Mouse (Mus musculus): ENCODE results near the gene Iqschfp.

Iqschfp gene

GRCm38 (mm10) chr3:68623036-68623435 lies 731.0 kb downstream of the Iqschfp start:
- H3K27me3 ChIP-seq (ENCODE audit: control insufficient read depth, insufficient read depth, low read length, poor library complexity, severe bottlenecking) = no peaks in the 10 kb centered on the region
- no peaks in the 10 kb centered on the region for H3K36me3 ChIP-seq (ENCODE audit: control insufficient read depth, insufficient read depth, low read length, poor library complexity, severe bottlenecking)
- no peak for DNase-seq (ENCODE audit: low read depth, low spot score)

DNA sequence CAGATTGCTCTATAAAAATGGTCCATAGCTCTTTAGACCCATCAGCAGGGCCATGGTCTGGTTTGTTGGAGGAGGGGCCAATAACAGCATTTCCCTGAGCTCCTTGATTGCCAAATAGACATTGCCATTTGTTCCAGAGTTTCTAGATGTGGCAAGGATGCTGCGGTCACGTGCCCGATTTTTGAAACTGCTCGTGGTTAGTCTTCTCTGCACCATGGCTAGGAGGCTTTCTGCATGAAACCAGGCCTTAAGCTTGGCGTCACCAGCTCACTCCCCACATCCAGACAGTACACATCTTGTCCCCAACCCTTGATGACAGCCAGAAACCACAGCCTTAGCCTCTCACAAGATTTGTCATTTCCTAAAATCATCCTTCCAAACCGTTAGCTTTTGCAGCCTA lies 732.4 kb downstream of the Iqschfp start:
- Histone ChIP-seq H3K36me3 (ENCODE audit: control insufficient read depth, insufficient read depth, low read length, poor library complexity, severe bottlenecking) (no peaks in the 10 kb centered on the region), H3K27me3 (ENCODE audit: control insufficient read depth, insufficient read depth, low read length, poor library complexity, severe bottlenecking) (no peaks in the 10 kb centered on the region)
- no peak for DNase-seq (ENCODE audit: low read depth, low spot score)

GRCm38 (mm10) chr3:68630261-68630660 lies 738.2 kb downstream of the Iqschfp start:
- H3K27me3 ChIP-seq (ENCODE audit: control insufficient read depth, insufficient read depth, low read length, poor library complexity, severe bottlenecking) = no peaks in the 10 kb centered on the region
- H3K36me3 ChIP-seq (ENCODE audit: control insufficient read depth, insufficient read depth, low read length, poor library complexity, severe bottlenecking) = no peaks in the 10 kb centered on the region
- DNase-seq (ENCODE audit: low read depth, low spot score) = no peak

GRCm38 (mm10) chr3:68630821-68631220 lies 738.8 kb downstream of the Iqschfp start:
- H3K36me3 ChIP-seq (ENCODE audit: control insufficient read depth, insufficient read depth, low read length, poor library complexity, severe bottlenecking) = no peaks in the 10 kb centered on the region
- DNase-seq (ENCODE audit: low read depth, low spot score) = no peak
- H3K27me3 ChIP-seq (ENCODE audit: control insufficient read depth, insufficient read depth, low read length, poor library complexity, severe bottlenecking) = no peaks in the 10 kb centered on the region

GRCm38 (mm10) chr3:68632714-68633113 lies 740.7 kb downstream of the Iqschfp start:
- Histone ChIP-seq H3K27me3 (ENCODE audit: control insufficient read depth, insufficient read depth, low read length, poor library complexity, severe bottlenecking) (no peaks in the 10 kb centered on the region), H3K36me3 (ENCODE audit: control insufficient read depth, insufficient read depth, low read length, poor library complexity, severe bottlenecking) (no peaks in the 10 kb centered on the region)
- DNase-seq (ENCODE audit: low read depth, low spot score) = no peak

GRCm38 (mm10) chr3:68633577-68633976 lies 741.5 kb downstream of the Iqschfp start:
- no peaks in the 10 kb centered on the region for H3K27me3 ChIP-seq (ENCODE audit: control insufficient read depth, insufficient read depth, low read length, poor library complexity, severe bottlenecking)
- peak; percentile 57 for DNase-seq (ENCODE audit: low read depth, low spot score)
- no peaks in the 10 kb centered on the region for H3K36me3 ChIP-seq (ENCODE audit: control insufficient read depth, insufficient read depth, low read length, poor library complexity, severe bottlenecking)

DNA sequence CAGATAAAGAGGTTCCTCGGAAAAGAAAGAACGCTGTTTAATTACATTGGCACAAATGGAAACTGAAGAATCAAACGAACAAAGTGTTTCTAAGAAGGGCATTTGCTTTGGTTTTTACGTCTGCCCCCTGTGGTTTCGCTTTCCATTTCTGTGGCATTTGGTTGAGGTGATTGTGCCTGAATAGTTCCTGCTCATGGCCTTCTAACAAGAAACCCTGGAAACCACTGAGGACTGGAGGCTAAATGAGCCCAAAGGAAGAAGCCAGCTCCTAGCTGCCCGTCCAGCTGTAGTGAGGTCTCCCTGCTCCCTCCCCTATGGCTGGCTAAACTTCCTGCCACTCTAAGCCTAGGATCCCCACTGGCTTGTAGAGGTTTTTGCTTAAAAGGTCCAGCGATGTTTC lies 745.9 kb downstream of the Iqschfp start:
- DNase-seq (ENCODE audit: low read depth, low spot score) = peak; percentile 58
- no peaks in the 10 kb centered on the region for H3K27me3 ChIP-seq (ENCODE audit: control insufficient read depth, insufficient read depth, low read length, poor library complexity, severe bottlenecking)
- no peaks in the 10 kb centered on the region for H3K36me3 ChIP-seq (ENCODE audit: control insufficient read depth, insufficient read depth, low read length, poor library complexity, severe bottlenecking)

GRCm38 (mm10) chr3:68638703-68639102 lies 746.7 kb downstream of the Iqschfp start:
- H3K27me3 ChIP-seq (ENCODE audit: control insufficient read depth, insufficient read depth, low read length, poor library complexity, severe bottlenecking) = no peaks in the 10 kb centered on the region
- DNase-seq (ENCODE audit: low read depth, low spot score) = no peak
- H3K36me3 ChIP-seq (ENCODE audit: control insufficient read depth, insufficient read depth, low read length, poor library complexity, severe bottlenecking) = no peaks in the 10 kb centered on the region

GRCm38 (mm10) chr3:68642935-68643334 lies 750.9 kb downstream of the Iqschfp start:
- Histone ChIP-seq H3K36me3 (ENCODE audit: control insufficient read depth, insufficient read depth, low read length, poor library complexity, severe bottlenecking) (no peaks in the 10 kb centered on the region), H3K27me3 (ENCODE audit: control insufficient read depth, insufficient read depth, low read length, poor library complexity, severe bottlenecking) (no peaks in the 10 kb centered on the region)
- DNase-seq (ENCODE audit: low read depth, low spot score) = no peak

DNA sequence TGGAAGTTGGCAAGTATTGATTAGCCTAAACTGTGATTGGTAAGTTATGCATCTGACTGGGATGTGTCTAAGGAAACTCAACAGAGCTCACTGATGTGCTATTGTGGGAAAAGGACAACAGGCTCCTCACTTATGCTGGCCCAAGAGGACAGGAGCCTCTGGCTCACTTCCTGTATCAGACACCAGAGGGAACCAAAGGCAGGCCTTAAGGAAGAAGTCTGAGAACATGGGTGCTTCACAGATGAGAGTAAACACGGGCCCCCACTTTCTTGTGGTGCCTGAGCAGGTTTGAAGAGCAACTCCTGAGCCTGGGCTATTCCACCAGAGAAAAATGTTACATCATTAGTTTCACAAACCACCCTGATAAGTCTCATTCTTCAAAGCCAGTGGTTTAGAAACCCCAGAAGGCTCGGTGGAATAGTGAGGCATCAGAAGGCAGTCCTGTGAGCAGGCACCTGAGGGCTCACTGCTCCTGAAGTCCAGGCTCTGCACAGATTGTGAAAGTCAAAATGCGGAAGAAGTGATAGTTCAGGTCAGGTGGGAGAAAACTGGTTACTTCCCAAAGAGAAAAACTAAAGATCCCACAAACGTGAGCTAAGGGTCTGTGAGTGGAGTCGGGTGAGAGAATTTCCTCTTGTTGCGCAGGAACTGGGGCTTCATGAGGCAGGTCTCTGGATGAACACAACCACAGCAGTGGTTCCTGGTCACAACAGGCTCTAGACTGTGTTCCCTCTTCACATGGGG lies 754.5 kb downstream of the Iqschfp start:
- Histone ChIP-seq H3K36me3 (ENCODE audit: control insufficient read depth, insufficient read depth, low read length, poor library complexity, severe bottlenecking) (no peaks in the 10 kb centered on the region), H3K27me3 (ENCODE audit: control insufficient read depth, insufficient read depth, low read length, poor library complexity, severe bottlenecking) (no peaks in the 10 kb centered on the region)
- DNase-seq (ENCODE audit: low read depth, low spot score) = peak; percentile 69

- DNase-seq (ENCODE audit: low read depth, low spot score) = peak; percentile 32
- no peaks in the 10 kb centered on the region for H3K36me3 ChIP-seq (ENCODE audit: control insufficient read depth, insufficient read depth, low read length, poor library complexity, severe bottlenecking)
- H3K27me3 ChIP-seq (ENCODE audit: control insufficient read depth, insufficient read depth, low read length, poor library complexity, severe bottlenecking) = no peaks in the 10 kb centered on the region
Measured at GRCm38 (mm10) chr3:68647282-68647681, 755.2 kb downstream of the Iqschfp start.

- DNase-seq (ENCODE audit: low read depth, low spot score) = no peak
- H3K27me3 ChIP-seq (ENCODE audit: control insufficient read depth, insufficient read depth, low read length, poor library complexity, severe bottlenecking) = no peaks in the 10 kb centered on the region
- no peaks in the 10 kb centered on the region for H3K36me3 ChIP-seq (ENCODE audit: control insufficient read depth, insufficient read depth, low read length, poor library complexity, severe bottlenecking)
Measured at GRCm38 (mm10) chr3:68650251-68650650, 758.2 kb downstream of the Iqschfp start.

DNA sequence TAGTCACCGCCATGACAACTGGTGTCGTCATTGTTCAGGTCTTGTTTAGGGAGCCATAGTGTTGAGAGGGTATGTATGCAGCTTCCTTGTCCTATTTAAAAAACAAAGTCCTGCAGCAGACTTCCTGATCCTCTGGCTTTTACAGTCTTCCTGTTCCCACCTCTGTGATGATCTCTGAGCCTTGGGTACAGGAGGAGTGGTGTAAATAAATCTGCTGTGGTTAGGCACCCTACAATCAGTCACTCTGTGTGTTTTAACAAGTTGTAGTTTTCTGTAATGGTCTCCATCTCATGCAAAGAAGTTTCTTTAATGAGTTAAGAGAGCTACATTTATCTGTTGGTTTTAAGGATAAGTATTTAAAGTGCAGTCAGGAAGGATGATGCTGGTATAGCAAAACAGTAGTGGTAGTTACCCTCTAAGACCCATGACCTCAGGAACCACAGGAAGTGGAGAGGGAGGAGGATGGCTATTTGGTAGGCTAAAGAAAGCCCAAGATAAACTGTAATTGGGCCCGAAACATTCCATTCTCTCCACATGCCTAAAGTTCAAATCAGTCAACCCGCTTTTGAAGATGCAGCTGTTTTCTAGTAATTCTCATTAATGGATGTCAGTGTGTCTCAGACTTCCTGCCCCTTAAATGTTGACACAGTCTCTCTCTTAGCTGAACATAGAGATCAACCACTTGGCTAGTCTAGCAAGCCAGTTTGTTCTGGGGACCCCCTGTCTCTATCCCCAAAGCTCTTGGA lies 764.7 kb downstream of the Iqschfp start:
- H3K36me3 ChIP-seq (ENCODE audit: control insufficient read depth, insufficient read depth, low read length, poor library complexity, severe bottlenecking) = no peaks in the 10 kb centered on the region
- no peaks in the 10 kb centered on the region for H3K27me3 ChIP-seq (ENCODE audit: control insufficient read depth, insufficient read depth, low read length, poor library complexity, severe bottlenecking)
- no peak for DNase-seq (ENCODE audit: low read depth, low spot score)

GRCm38 (mm10) chr3:68657589-68658245 lies 765.7 kb downstream of the Iqschfp start:
- H3K36me3 ChIP-seq (ENCODE audit: control insufficient read depth, insufficient read depth, low read length, poor library complexity, severe bottlenecking) = no peaks in the 10 kb centered on the region
- DNase-seq (ENCODE audit: low read depth, low spot score) = no peak
- no peaks in the 10 kb centered on the region for H3K27me3 ChIP-seq (ENCODE audit: control insufficient read depth, insufficient read depth, low read length, poor library complexity, severe bottlenecking)

- DNase-seq (ENCODE audit: low read depth, low spot score) = no peak
- H3K36me3 ChIP-seq (ENCODE audit: control insufficient read depth, insufficient read depth, low read length, poor library complexity, severe bottlenecking) = no peaks in the 10 kb centered on the region
- H3K27me3 ChIP-seq (ENCODE audit: control insufficient read depth, insufficient read depth, low read length, poor library complexity, severe bottlenecking) = no peaks in the 10 kb centered on the region
Measured at GRCm38 (mm10) chr3:68659996-68660395, 768.0 kb downstream of the Iqschfp start.

Data from splenic B cell, adult 2 months (primary cell).